ENCODE assay signal across 11 mouse cellular contexts in genomic region chr10:78134400-78134799, GRCm38 (mm10). TPM values are rescaled to one million over a fixed set of nuclear protein-coding genes. Genes with fewer than 3 reads are reported as not detected.
A peak's percentile ranks its signal among the peaks of the same experiment; 100 is the strongest.
DNase-seq lines count a peak whose midpoint lies in the region; ATAC-seq lines count a peak whose summit lies in the region.
"Had no signal": no experiment of that assay in that cellular context is flagged by ENCODE, and none has a peak within 500 bp of the region (broad histone marks: within the 10 kb centered on the region; RNA-seq: fewer than 3 reads in every experiment).

No protein-coding gene starts in this region.

- H3K27ac ChIP-seq in neural tube, embryonic 12.5 days, result no peak overlapping the region
- H3K27ac ChIP-seq in neural tube, embryonic 15.5 days (replicated peaks), result no peak overlapping the region
- H3K27ac ChIP-seq in liver, embryonic 15.5 days (replicated peaks), result peak overlapping the region; percentile 54; the same call in 1 of the 2 replicates
- no peak overlapping the region for H3K27ac ChIP-seq in hindbrain, embryonic 12.5 days
- H3K27ac ChIP-seq: liver, embryonic 14.5 days had no signal

- no peaks in the 10 kb centered on the region for H3K36me3 ChIP-seq in neural tube, embryonic 12.5 days
- H3K36me3 ChIP-seq in neural tube, embryonic 15.5 days, result no peaks in the 10 kb centered on the region
- H3K36me3 ChIP-seq in liver, embryonic 15.5 days (replicated peaks), result no peaks in the 10 kb centered on the region
- H3K36me3 ChIP-seq in hindbrain, embryonic 12.5 days, result no peaks in the 10 kb centered on the region

- WGBS in neural tube, embryonic 12.5 days, result 80% methylated on average over 4 of the region's 4 CpGs
- 64% methylated on average over 4 of the region's 4 CpGs for WGBS in neural tube, embryonic 15.5 days
- WGBS in liver, embryonic 15.5 days (ENCODE audit: insufficient replicate concordance), result 5% methylated on average over 4 of the region's 4 CpGs
- 71% methylated on average over 4 of the region's 4 CpGs for WGBS in hindbrain, embryonic 12.5 days

- no peaks in the 10 kb centered on the region for H3K27me3 ChIP-seq in neural tube, embryonic 12.5 days (replicated peaks)
- no peaks in the 10 kb centered on the region for H3K27me3 ChIP-seq in neural tube, embryonic 15.5 days (replicated peaks)
- H3K27me3 ChIP-seq in liver, embryonic 15.5 days, result no peaks in the 10 kb centered on the region
- H3K27me3 ChIP-seq in hindbrain, embryonic 12.5 days, result no peaks in the 10 kb centered on the region

- H3K4me3 ChIP-seq in neural tube, embryonic 12.5 days, result no peak overlapping the region
- no peak overlapping the region for H3K4me3 ChIP-seq in neural tube, embryonic 15.5 days (replicated peaks)
- H3K4me3 ChIP-seq in liver, embryonic 15.5 days (replicated peaks), result no peak overlapping the region
- no peak overlapping the region for H3K4me3 ChIP-seq in hindbrain, embryonic 12.5 days
- H3K4me3 ChIP-seq: erythroblast, embryonic 14.5 days had no signal

- DNase-seq in heart, adult 11 months, result peak; percentile 95
- DNase-seq in heart, adult 8-10 months (ENCODE audit: low spot score), result no peak
- peak; percentile 49 for DNase-seq in thymus, postnatal 4 days
- no peak for DNase-seq in gastrocnemius, postnatal 25 days
- DNase-seq: cerebellum, adult 8-10 months had no signal

- no peak overlapping the region for H3K9ac ChIP-seq in neural tube, embryonic 12.5 days
- H3K9ac ChIP-seq in neural tube, embryonic 15.5 days (replicated peaks), result no peak overlapping the region
- no peak overlapping the region for H3K9ac ChIP-seq in liver, embryonic 15.5 days
- H3K9ac ChIP-seq in hindbrain, embryonic 12.5 days, result no peak overlapping the region
- H3K9ac ChIP-seq: liver, embryonic 14.5 days had no signal

- no peak overlapping the region for H3K4me2 ChIP-seq in neural tube, embryonic 12.5 days (replicated peaks)
- no peak overlapping the region for H3K4me2 ChIP-seq in neural tube, embryonic 15.5 days
- H3K4me2 ChIP-seq in liver, embryonic 15.5 days, result 0 out of 2 replicates have a peak overlapping the region, but pooled peaks have one; percentile 23
- H3K4me2 ChIP-seq in hindbrain, embryonic 12.5 days (replicated peaks), result no peak overlapping the region

- H3K9me3 ChIP-seq in neural tube, embryonic 12.5 days, result no peaks in the 10 kb centered on the region
- no peaks in the 10 kb centered on the region for H3K9me3 ChIP-seq in neural tube, embryonic 15.5 days (replicated peaks)
- no peaks in the 10 kb centered on the region for H3K9me3 ChIP-seq in liver, embryonic 15.5 days (replicated peaks)
- no peaks in the 10 kb centered on the region for H3K9me3 ChIP-seq in hindbrain, embryonic 12.5 days (replicated peaks)

- H3K4me1 ChIP-seq in neural tube, embryonic 12.5 days, result peaks cover 8% of the 10 kb centered on the region
- H3K4me1 ChIP-seq in neural tube, embryonic 15.5 days, result peaks cover 16% of the 10 kb centered on the region
- H3K4me1 ChIP-seq in liver, embryonic 15.5 days (replicated peaks), result peaks cover 26% of the 10 kb centered on the region
- H3K4me1 ChIP-seq in hindbrain, embryonic 12.5 days, result peaks cover 9% of the 10 kb centered on the region

- peak; percentile 25; the same call in 1 of the 2 replicates for ATAC-seq in neural tube, embryonic 12.5 days (ENCODE audit: low FRiP score, low read depth)
- ATAC-seq in neural tube, embryonic 15.5 days (ENCODE audit: low FRiP score), result no peak
- ATAC-seq in liver, embryonic 15.5 days (ENCODE audit: insufficient read depth), result 0 out of 2 replicates have a peak, but pooled peaks have one; percentile 10
- ATAC-seq in hindbrain, embryonic 12.5 days (ENCODE audit: low FRiP score), result no peak

RNA-seq across cellular contexts. Expression of gene D10Jhu81e, which starts 35.2 kb away (rescaled TPM):
- total RNA-seq in heart, adult 8-10 months (2022), result 100 to 1,000 TPM; 676 to 739 (median 714) TPM
- 19.0 and 23.7 TPM in 2 replicates for polyA plus RNA-seq in neural tube, embryonic 12.5 days (2016; fragmentation: Nextera tagmentation; extraction: Ambion mirVana)
- 31.2 and 34.5 TPM in 2 replicates for polyA plus RNA-seq in neural tube, embryonic 15.5 days (2015; fragmentation: Nextera tagmentation; extraction: Ambion mirVana)
- 18.4 and 19.3 TPM in 2 replicates for polyA plus RNA-seq in liver, embryonic 15.5 days (2015; fragmentation: Nextera tagmentation; extraction: Ambion mirVana)
- total RNA-seq in gastrocnemius, postnatal 25 days (2021), result 100 to 1,000 TPM; 225 to 235 TPM
- 20.1 and 24.4 TPM in 2 replicates for polyA plus RNA-seq in hindbrain, embryonic 12.5 days (2016; fragmentation: Nextera tagmentation; extraction: Ambion mirVana)

RNA-seq across cellular contexts. Expression of gene Pwp2, which starts 50.5 kb away (rescaled TPM):
- 10 to 100 TPM; 11.1 to 12.3 (median 11.6) TPM for total RNA-seq in heart, adult 8-10 months (2022)
- 21.6 and 22.2 TPM in 2 replicates for polyA plus RNA-seq in neural tube, embryonic 12.5 days (2016; fragmentation: Nextera tagmentation; extraction: Ambion mirVana)
- 14.8 and 19.0 TPM in 2 replicates for polyA plus RNA-seq in neural tube, embryonic 15.5 days (2015; fragmentation: Nextera tagmentation; extraction: Ambion mirVana)
- 10.5 and 11.4 TPM in 2 replicates for polyA plus RNA-seq in liver, embryonic 15.5 days (2015; fragmentation: Nextera tagmentation; extraction: Ambion mirVana)
- total RNA-seq in gastrocnemius, postnatal 25 days (2021), result 1 to 10 TPM; 7.6 to 8.3 TPM
- 20.9 and 21.2 TPM in 2 replicates for polyA plus RNA-seq in hindbrain, embryonic 12.5 days (2016; fragmentation: Nextera tagmentation; extraction: Ambion mirVana)

Comparison
In these comparisons a context has a peak if more than half of its experiments do, and no peak if none do; other contexts are left out.
1. DNase-seq: peak in heart, adult 11 months (single experiment) and thymus, postnatal 4 days (single experiment); none in heart, adult 8-10 months (single experiment) and gastrocnemius, postnatal 25 days (single experiment).
2. ATAC-seq: peak in neural tube, embryonic 12.5 days (single experiment) and liver, embryonic 15.5 days (single experiment); none in neural tube, embryonic 15.5 days (single experiment) and hindbrain, embryonic 12.5 days (single experiment).